Mouse (Mus musculus) E14TG2a.4 (cell line): ENCODE measurements around the gene Slc27a4.

Source experiments
- CTCF ChIP-seq: conservative IDR thresholded peaks from 2 replicates; pipeline ENCODE4 v1.5.1; 2014; ENCODE audit warnings: low read length
- POU5F1 ChIP-seq: IDR thresholded peaks from 2 replicates; pipeline ENCODE4 v1.6.1; 2014; ENCODE audit warnings: low read length, borderline replicate concordance

DNA sequence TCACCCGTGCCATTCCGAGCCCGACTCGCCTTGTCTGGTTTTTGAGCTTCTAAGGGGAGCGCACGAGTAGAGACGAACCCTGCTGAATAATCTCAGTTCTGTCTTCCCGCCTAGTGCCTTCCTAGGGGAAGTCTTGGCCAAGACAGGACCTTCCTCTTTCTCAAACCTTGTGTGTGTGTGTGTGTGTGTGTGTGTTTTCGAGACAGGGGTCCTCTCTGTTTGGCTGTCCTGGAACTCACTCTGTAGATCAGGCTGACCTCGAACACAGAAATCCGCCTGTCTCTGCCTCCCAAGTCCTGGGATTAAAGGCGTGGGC, 25.2 kb downstream of the Slc27a4 start:
- no peak for TF ChIP-seq POU5F1
- no peak for TF ChIP-seq CTCF
